Mouse (Mus musculus) hindbrain, embryonic 14.5 days (tissue): ENCODE data around the gene Afap1. TPM values are rescaled to one million over a fixed set of nuclear protein-coding genes. Genes with fewer than 3 reads are reported as not detected.

Experiments
- ATAC-seq: fragments of 200-750 bp; cut with Nextera tagmentation; 2 replicates; pipeline ENCODE4 v1.8.0; 2017; ENCODE audit warnings: moderate number of reproducible peaks, mild to moderate bottlenecking, moderate TSS enrichment, moderate library complexity; ENCODE audit not compliant: low FRiP score
- DNase-seq: peaks from one replicate; pipeline ENCODE4 v3.0.0-alpha.2; 2015; ENCODE audit warnings: low spot score
- H3K27ac ChIP-seq: fragments of 300-500 bp; sonication (generic); 2 replicates; pipeline ENCODE4 v1.5.1; 2014; ENCODE audit warnings: mild to moderate bottlenecking, moderate library complexity
- H3K27me3 ChIP-seq: fragments of 300-500 bp; sonication (generic); 2 replicates; pipeline ENCODE4 v1.6.1; 2014; ENCODE audit warnings: mild to moderate bottlenecking, low read length, mixed read lengths; ENCODE audit not compliant: control insufficient read depth, insufficient read depth
- H3K36me3 ChIP-seq: fragments of 300-500 bp; sonication (generic); replicated peaks from 2 replicates; pipeline ENCODE4 v1.6.1; 2014; ENCODE audit not compliant: control insufficient read depth, insufficient read depth
- H3K4me1 ChIP-seq: fragments of 300-500 bp; sonication (generic); replicated peaks from 2 replicates; pipeline ENCODE4 v1.6.1; 2014; ENCODE audit warnings: antibody characterized with exemption, low read length, mixed read lengths; ENCODE audit not compliant: control insufficient read depth, insufficient read depth
- H3K4me2 ChIP-seq: fragments of 300-500 bp; sonication (generic); replicated peaks from 2 replicates; pipeline ENCODE4 v1.6.1; 2014; ENCODE audit warnings: mild to moderate bottlenecking, moderate library complexity
- H3K4me3 ChIP-seq: fragments of 300-500 bp; sonication (generic); replicated peaks from 2 replicates; pipeline ENCODE4 v1.5.1; 2014; ENCODE audit warnings: mild to moderate bottlenecking, low read length
- H3K9ac ChIP-seq: fragments of 300-500 bp; sonication (generic); 2 replicates; pipeline ENCODE4 v1.6.1; 2014
- H3K9me3 ChIP-seq: fragments of 300-500 bp; sonication (generic); 2 replicates; pipeline ENCODE4 v1.6.1; 2016; ENCODE audit warnings: low read length; ENCODE audit not compliant: control insufficient read depth
- WGBS: fragments of 180-500 bp; shearing (Covaris S2); extraction: QIAGEN DNeasy Blood & Tissue Kit; methylation state at CpG from one replicate; pipeline ENCODE4 v1.1.7; 2014; 5-methylcytosine and 5-hydroxymethylcytosine counted together
- polyA plus RNA-seq: library from polyadenylated mRNA; unstranded; fragments of >200 nt; fragmentation: Nextera tagmentation; extraction: Ambion mirVana; gene quantifications from 2 replicates; pipeline ENCODE4 v1.2.1, GENCODE M21; 2014

Gene Afap1
- polyA plus RNA-seq, 1 experiment from 2014 or later, result 72.3 TPM

DNA sequence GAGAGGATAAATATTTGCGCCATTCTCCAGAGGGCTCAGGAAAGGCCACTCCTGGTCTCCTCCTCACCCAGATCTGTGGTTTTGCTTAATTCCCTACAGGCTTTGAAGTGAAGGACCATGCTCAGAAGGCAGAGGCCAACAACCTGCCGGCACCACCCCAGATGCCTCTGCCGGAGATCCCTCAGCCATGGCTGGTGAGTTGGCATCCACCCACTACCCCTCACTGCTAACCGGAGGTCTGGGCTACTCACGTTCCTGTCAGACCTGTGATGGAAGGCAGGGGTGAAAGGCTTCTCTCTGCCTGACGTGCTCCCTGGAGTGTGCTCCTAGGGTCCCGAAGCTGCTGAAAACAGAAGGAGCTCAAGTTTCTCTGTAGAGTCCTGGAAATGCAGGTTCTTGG, 42.8 kb downstream of the Afap1 start:
- H3K9ac ChIP-seq, result no peak overlapping the region
- ATAC-seq (no peak), DNase-seq (no peak)
- no peak overlapping the region for H3K4me2 ChIP-seq
- no peaks in the 10 kb centered on the region for H3K27me3 ChIP-seq
- peaks cover 19% of the 10 kb centered on the region for H3K36me3 ChIP-seq
- no peaks in the 10 kb centered on the region for H3K9me3 ChIP-seq
- no peak overlapping the region for H3K4me3 ChIP-seq
- peaks cover 38% of the 10 kb centered on the region for H3K4me1 ChIP-seq
- WGBS, result 76% methylated on average over 7 of the region's 7 CpGs
- H3K27ac ChIP-seq, result no peak overlapping the region

DNA sequence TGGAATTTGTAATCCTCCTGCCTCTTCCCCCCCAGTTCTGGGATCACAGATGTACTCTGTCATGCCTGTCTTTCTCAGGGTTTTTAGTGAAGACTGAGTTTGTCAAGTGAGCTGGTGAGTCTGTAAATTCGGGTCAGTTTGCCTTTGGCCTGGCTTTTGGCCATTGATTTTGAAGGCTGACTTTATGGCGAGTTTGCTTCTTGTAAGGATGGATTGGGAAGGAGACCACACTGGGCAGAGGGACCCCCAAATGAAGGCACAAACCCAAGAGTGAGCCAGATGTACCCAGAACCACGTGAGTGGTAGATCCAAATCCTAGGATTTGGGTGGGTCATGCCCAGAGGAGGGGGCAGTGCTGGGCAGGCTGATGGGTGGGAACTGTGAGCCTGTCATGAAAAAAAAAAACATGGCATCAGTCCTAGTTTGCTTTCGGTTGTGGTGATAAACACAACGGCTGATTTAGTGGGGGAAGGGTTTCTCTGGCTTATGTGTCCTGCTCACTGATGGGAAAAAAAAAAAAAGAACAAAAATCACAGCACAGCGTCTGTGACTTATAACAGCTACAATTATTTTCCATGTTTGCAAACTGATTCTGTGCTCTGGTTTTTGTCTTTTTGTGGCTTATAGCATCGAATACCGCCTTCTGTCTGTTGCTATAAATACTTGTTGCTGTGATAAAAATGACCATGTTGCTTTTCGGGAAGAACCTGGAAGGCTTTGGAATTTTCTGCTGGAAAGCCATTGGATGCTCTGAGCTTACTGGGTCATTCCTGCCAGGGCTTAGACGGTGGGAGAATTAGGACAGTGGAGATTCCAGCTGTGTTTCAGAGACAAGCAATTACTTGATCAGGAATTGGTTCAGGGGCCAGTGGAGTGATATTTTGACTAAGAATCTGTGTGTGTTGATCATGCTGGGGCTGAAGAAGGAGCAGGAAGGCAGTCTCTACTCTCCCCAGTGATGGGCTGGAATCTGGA, 45.4 kb downstream of the Afap1 start:
- Histone ChIP-seq H3K27ac (peak overlapping the region; percentile 57), H3K36me3 (peaks cover 19% of the 10 kb centered on the region), H3K9ac (no peak overlapping the region), H3K9me3 (no peaks in the 10 kb centered on the region), H3K4me1 (peaks cover 30% of the 10 kb centered on the region), H3K4me2 (no peak overlapping the region), H3K27me3 (no peaks in the 10 kb centered on the region), H3K4me3 (no peak overlapping the region)
- 56% methylated on average over 10 of the region's 10 CpGs for WGBS
- ATAC-seq (no peak), DNase-seq (no peak)

DNA sequence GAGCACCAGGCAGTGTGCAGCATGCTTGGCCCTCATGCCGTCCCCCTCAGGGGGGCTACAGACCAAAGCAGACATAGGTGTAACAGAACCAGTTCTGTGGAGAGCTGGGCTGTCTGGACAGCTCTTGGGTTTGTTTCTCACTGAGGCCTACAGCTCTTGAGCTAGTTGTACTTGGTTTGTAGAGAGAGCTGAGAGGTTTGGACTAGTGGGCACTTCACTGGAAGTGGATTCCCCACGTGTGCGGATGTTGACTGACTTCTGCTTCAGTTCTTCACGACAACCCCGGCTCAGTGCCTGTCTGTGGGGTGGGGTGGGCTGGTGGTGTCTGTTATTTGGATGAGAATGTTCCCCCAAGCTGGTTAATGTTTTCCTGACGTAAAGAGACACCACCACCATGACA, 46.8 kb downstream of the Afap1 start:
- peaks cover 31% of the 10 kb centered on the region for H3K36me3 ChIP-seq

DNA sequence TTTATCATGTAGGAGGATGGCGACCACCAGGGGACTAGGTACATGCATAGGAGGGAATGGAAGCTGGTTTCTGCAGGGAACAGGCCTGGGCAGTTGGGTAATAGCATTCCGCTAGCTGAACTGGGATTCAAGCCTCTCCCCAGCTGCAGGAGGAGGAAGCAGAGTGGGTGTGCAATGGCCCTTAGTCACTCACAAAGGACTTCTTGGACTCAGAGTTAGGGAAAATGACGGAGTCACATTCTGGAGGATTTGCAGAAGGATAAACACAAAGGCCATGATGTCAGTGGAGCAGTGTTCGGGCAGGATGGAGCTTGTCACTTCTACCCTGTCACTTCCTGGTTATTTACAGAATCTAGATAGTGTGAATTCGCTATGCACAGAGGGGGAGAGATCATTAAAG, 50.4 kb downstream of the Afap1 start:
- WGBS, result 84% methylated on average over 5 of the region's 5 CpGs
- Histone ChIP-seq H3K4me1 (peaks cover 10% of the 10 kb centered on the region; the same call in 1 of the 2 replicates), H3K4me3 (no peak overlapping the region), H3K9ac (no peak overlapping the region), H3K36me3 (peaks cover 42% of the 10 kb centered on the region), H3K27me3 (no peaks in the 10 kb centered on the region), H3K4me2 (no peak overlapping the region), H3K27ac (no peak overlapping the region), H3K9me3 (no peaks in the 10 kb centered on the region)
- no peak for DNase-seq
- no peak for ATAC-seq

More for the DNA sequence above, 46.8 kb downstream of the Afap1 start:
- no peak overlapping the region for H3K27ac ChIP-seq
- ATAC-seq, result no peak
- 87% methylated on average over 6 of the region's 6 CpGs for WGBS
- H3K4me2 ChIP-seq, result no peak overlapping the region
- H3K27me3 ChIP-seq, result no peaks in the 10 kb centered on the region
- no peak for DNase-seq
- H3K4me3 ChIP-seq, result no peak overlapping the region
- no peak overlapping the region for H3K9ac ChIP-seq
- H3K4me1 ChIP-seq, result peaks cover 19% of the 10 kb centered on the region; the same call in 1 of the 2 replicates
- no peaks in the 10 kb centered on the region for H3K9me3 ChIP-seq

DNA sequence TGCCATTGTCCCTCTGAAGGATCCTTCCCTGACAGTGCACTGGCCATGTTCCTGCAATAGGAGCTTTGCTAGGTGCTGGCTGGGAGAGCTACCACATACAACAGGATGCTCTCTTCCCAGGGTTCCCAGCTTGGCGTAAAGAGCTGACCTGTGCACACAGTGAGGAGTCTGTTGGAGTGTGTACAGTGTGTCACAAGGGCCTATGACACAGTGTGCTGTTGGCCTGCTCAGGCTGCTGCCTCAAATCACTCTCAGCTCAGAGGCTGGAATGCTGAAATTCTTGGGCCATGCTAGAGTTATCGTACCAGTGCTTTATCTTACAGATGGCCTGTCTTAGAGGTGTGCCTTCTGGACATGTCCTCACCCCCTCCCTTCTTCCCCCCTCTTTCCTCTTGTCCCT, 53.7 kb downstream of the Afap1 start:
- Histone ChIP-seq H3K36me3 (peaks cover 75% of the 10 kb centered on the region), H3K27me3 (no peaks in the 10 kb centered on the region), H3K9me3 (no peaks in the 10 kb centered on the region), H3K4me2 (no peak overlapping the region), H3K9ac (no peak overlapping the region), H3K27ac (no peak overlapping the region), H3K4me3 (no peak overlapping the region), H3K4me1 (no peaks in the 10 kb centered on the region)
- no peak for ATAC-seq
- 85% methylated on average over 2 of the region's 2 CpGs for WGBS
- DNase-seq, result no peak

DNA sequence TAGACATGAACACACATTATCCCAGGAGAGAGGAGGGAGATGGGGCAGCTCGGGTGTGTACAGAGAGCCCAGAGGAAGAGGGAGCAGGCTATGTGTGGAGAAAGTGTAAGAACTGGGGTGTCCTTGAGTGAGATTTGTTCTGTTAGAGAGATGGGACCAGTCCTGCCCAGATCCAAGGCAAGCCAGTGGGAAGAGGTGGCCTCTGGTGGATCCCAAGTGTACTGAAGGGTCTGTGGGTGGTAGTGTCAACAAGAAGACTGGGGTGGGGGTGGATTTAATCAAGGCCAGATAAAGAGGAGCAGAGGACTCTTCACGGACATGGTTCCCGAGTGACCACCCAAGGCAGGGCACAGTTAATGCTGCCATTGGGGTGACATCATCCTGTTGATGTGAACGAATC, 54.3 kb downstream of the Afap1 start:
- Histone ChIP-seq H3K9me3 (no peaks in the 10 kb centered on the region), H3K27ac (no peak overlapping the region), H3K27me3 (no peaks in the 10 kb centered on the region), H3K4me2 (no peak overlapping the region), H3K36me3 (peaks cover 80% of the 10 kb centered on the region), H3K9ac (no peak overlapping the region), H3K4me3 (no peak overlapping the region), H3K4me1 (no peaks in the 10 kb centered on the region)
- DNase-seq (no peak), ATAC-seq (no peak)
- WGBS, result 80% methylated on average over 4 of the region's 4 CpGs

DNA sequence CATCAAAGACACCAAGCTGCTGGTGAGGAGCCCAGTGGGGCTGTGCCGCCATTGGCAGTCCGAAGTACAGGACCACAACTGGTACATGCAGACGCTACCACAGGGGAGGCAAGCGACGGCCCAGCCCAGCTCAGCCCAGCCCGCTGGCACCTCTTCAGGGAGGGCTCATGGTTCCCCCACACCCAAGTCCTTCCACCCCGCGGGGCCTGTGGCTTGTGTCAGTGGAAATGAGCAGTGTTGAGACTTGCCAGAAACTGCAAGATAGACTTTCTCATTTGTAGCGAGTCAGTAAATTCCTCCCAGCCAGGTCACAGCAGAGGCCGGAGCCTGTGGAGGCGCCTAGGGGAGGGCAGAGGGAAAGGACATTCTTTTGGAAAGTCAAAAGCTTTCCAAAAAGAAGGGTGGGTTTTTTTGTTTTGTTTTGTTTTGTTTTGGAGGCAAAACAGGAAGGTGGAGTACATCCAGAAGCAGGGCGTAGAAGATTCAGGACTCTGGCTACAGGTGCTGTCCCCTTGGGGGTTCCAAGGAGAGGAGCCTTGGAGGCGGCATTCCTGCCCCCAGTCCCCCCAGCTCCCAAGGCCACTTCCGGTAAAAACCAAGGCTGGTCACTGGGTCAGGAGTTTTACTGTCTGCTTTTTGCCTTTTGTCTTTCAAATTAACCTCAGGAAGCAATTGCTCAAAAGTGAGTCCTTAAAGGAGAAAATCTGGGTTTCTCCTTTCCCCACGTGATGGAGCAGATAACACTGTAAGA, 55.3 kb downstream of the Afap1 start:
- Histone ChIP-seq H3K4me3 (no peak overlapping the region), H3K9me3 (no peaks in the 10 kb centered on the region), H3K27me3 (no peaks in the 10 kb centered on the region), H3K4me1 (no peaks in the 10 kb centered on the region), H3K36me3 (peaks cover 90% of the 10 kb centered on the region), H3K27ac (no peak overlapping the region), H3K4me2 (no peak overlapping the region), H3K9ac (no peak overlapping the region)
- ATAC-seq, result no peak
- no peak for DNase-seq
- WGBS, result 73% methylated on average over 15 of the region's 15 CpGs

DNA sequence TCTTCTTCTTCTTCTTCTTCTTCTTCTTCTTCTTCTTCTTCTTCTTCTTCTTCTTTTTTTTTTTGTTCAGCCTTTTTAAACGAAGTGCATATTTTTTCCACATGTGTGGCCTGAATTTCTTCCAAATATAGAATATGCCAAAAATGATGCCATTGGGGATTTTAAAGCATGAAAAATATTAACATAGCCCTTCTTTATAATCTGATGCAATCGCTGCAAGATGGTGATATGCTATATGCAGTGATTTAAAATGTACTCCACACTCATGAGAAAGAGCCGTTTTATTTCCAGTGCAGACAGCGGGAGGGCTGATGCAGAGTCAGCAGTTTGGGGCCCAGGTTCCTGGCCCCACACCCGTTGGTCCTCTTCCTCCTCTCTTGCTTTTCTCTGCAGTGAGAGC, 55.9 kb downstream of the Afap1 start:
- no peak overlapping the region for H3K27ac ChIP-seq
- H3K9me3 ChIP-seq, result no peaks in the 10 kb centered on the region
- ATAC-seq (no peak), DNase-seq (no peak)
- H3K4me2 ChIP-seq, result no peak overlapping the region
- no peaks in the 10 kb centered on the region for H3K27me3 ChIP-seq
- peaks cover 89% of the 10 kb centered on the region for H3K36me3 ChIP-seq
- H3K4me3 ChIP-seq, result no peak overlapping the region
- WGBS, result 79% methylated on average over 5 of the region's 5 CpGs
- no peak overlapping the region for H3K9ac ChIP-seq
- no peaks in the 10 kb centered on the region for H3K4me1 ChIP-seq

DNA sequence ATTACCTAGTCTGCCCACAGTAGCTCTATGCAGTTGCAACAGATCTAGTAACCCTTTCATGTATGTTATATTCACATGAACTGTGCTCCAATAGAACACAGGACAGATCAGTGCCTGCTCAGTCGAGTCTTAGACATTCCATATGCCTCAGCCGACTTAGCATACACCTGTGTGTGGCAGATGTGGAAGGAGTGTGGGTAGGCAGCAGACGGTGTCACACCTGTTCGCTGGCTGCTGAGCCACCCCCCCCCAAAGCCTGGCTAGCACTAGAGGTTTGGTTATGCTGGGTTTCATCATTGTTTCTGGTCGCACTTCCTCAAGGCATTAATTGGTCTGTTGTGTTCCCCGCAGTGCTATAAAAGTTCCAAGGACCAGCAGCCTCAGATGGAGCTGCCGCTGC, 57.4 kb downstream of the Afap1 start:
- WGBS, result 81% methylated on average over 7 of the region's 7 CpGs
- ATAC-seq (no peak), DNase-seq (no peak)
- H3K4me1 ChIP-seq, result no peaks in the 10 kb centered on the region
- peaks cover 80% of the 10 kb centered on the region for H3K36me3 ChIP-seq
- H3K27ac ChIP-seq, result no peak overlapping the region
- no peak overlapping the region for H3K9ac ChIP-seq
- no peaks in the 10 kb centered on the region for H3K9me3 ChIP-seq
- no peaks in the 10 kb centered on the region for H3K27me3 ChIP-seq
- H3K4me2 ChIP-seq, result no peak overlapping the region
- H3K4me3 ChIP-seq, result no peak overlapping the region
